Mouse (Mus musculus) thymus, adult 2 months (tissue): Measurements from ENCODE around the gene Enho. TPM values are rescaled to one million over a fixed set of nuclear protein-coding genes. Genes with fewer than 3 reads are reported as not detected.

Experiments used
- DNase-seq: peaks from one replicate; pipeline ENCODE4 v3.0.0; 2021
- H3K27ac ChIP-seq: fragments of 200-500 bp; 2 replicates; pipeline ENCODE4 v1.5.1; 2012; ENCODE audit warnings: low read length, control low read depth; ENCODE audit not compliant: control insufficient read depth, insufficient read depth
- H3K27me3 ChIP-seq: fragments of 200-500 bp; 2 replicates; pipeline ENCODE4 v1.6.1; 2012; ENCODE audit warnings: mild to moderate bottlenecking, low read length, moderate library complexity, mixed read lengths; ENCODE audit not compliant: control insufficient read depth, insufficient read depth
- H3K36me3 ChIP-seq: fragments of 200-500 bp; 2 replicates; pipeline ENCODE4 v1.6.1; 2012; ENCODE audit warnings: mild to moderate bottlenecking, low read length, moderate library complexity; ENCODE audit not compliant: control insufficient read depth, insufficient read depth
- H3K4me1 ChIP-seq: fragments of 200-500 bp; replicated peaks from 2 replicates; pipeline ENCODE4 v1.6.1; 2012; ENCODE audit warnings: low read length; ENCODE audit not compliant: control insufficient read depth, insufficient read depth
- H3K4me3 ChIP-seq: fragments of 200-500 bp; 2 replicates; pipeline ENCODE4 v1.5.1; 2012; ENCODE audit warnings: mild to moderate bottlenecking, low read length, control low read depth, moderate library complexity; ENCODE audit not compliant: control insufficient read depth, insufficient read depth
- CTCF ChIP-seq: fragments of 200-500 bp; IDR thresholded peaks from 2 replicates; pipeline ENCODE4 v1.5.1; 2012; ENCODE audit warnings: mild to moderate bottlenecking, control low read depth, low read length, moderate library complexity, borderline replicate concordance; ENCODE audit not compliant: control insufficient read depth, poor library complexity, insufficient read depth; ENCODE audit errors: extremely low read depth
- POLR2A ChIP-seq: fragments of 200-500 bp; IDR thresholded peaks from 2 replicates; pipeline ENCODE4 v1.6.1; 2012; ENCODE audit warnings: mild to moderate bottlenecking, low read length, control low read depth, moderate library complexity; ENCODE audit not compliant: control insufficient read depth, poor library complexity, insufficient read depth; ENCODE audit errors: extremely low read depth
- WGBS: fragments of 180-500 bp; shearing (Covaris S2); methylation state at CpG from one replicate; pipeline ENCODE4 v1.1.7; 2018; 5-methylcytosine and 5-hydroxymethylcytosine counted together
- polyA plus RNA-seq: library from polyadenylated mRNA; depleted of rRNA; stranded (reverse); fragments of >200 nt; gene quantifications from 2 replicates; pipeline ENCODE4 v1.2.3, GENCODE M21; 2012

The Enho gene
- polyA plus RNA-seq, 1 experiment: 10.3 TPM

GRCm38 (mm10) chr4:41655525-41655924 lies 15.4 kb upstream of the Enho start:
- H3K4me1 ChIP-seq: no peaks in the 10 kb centered on the region

GRCm38 (mm10) chr4:41654217-41654616 lies 14.1 kb upstream of the Enho start:
- peak; percentile 13 for DNase-seq
- H3K4me3 ChIP-seq: no peak overlapping the region
- no peaks in the 10 kb centered on the region for H3K4me1 ChIP-seq
- H3K36me3 ChIP-seq: no peaks in the 10 kb centered on the region
- WGBS: 59% methylated on average over 7 of the region's 7 CpGs
- peak; percentile 39; the same call in 1 of the 2 replicates for TF ChIP-seq CTCF
- no peak for TF ChIP-seq POLR2A
- H3K27ac ChIP-seq: no peak overlapping the region
- H3K27me3 ChIP-seq: no peaks in the 10 kb centered on the region

More at GRCm38 (mm10) chr4:41655525-41655924, 15.4 kb upstream of the Enho start:
- 89% methylated on average over 2 of the region's 2 CpGs for WGBS
- no peak for DNase-seq
- TF ChIP-seq POLR2A (no peak), CTCF (no peak)
- Histone ChIP-seq H3K27me3 (no peaks in the 10 kb centered on the region), H3K36me3 (no peaks in the 10 kb centered on the region), H3K4me3 (no peak overlapping the region), H3K27ac (no peak overlapping the region)

GRCm38 (mm10) chr4:41653730-41654129 lies 13.6 kb upstream of the Enho start:
- 88% methylated on average over 6 of the region's 6 CpGs for WGBS
- H3K27me3 ChIP-seq: no peaks in the 10 kb centered on the region

GRCm38 (mm10) chr4:41653296-41653695 lies 13.2 kb upstream of the Enho start:
- TF ChIP-seq CTCF (peak; percentile 78; the same call in 1 of the 2 replicates), POLR2A (no peak)
- Histone ChIP-seq H3K4me1 (no peaks in the 10 kb centered on the region), H3K4me3 (no peak overlapping the region), H3K36me3 (no peaks in the 10 kb centered on the region), H3K27me3 (no peaks in the 10 kb centered on the region), H3K27ac (no peak overlapping the region)
- 59% methylated on average over 6 of the region's 6 CpGs for WGBS
- DNase-seq: peak; percentile 67

More at GRCm38 (mm10) chr4:41653730-41654129, 13.6 kb upstream of the Enho start:
- DNase-seq: no peak
- no peak overlapping the region for H3K27ac ChIP-seq
- TF ChIP-seq CTCF (no peak), POLR2A (no peak)
- H3K4me1 ChIP-seq: no peaks in the 10 kb centered on the region
- no peak overlapping the region for H3K4me3 ChIP-seq
- H3K36me3 ChIP-seq: no peaks in the 10 kb centered on the region

GRCm38 (mm10) chr4:41648627-41649026 lies 8.5 kb upstream of the Enho start:
- no peak for TF ChIP-seq CTCF
- TF ChIP-seq POLR2A: no peak

GRCm38 (mm10) chr4:41648157-41648556 lies 8.0 kb upstream of the Enho start:
- TF ChIP-seq CTCF: no peak
- WGBS: 85% methylated on average over 4 of the region's 4 CpGs
- H3K36me3 ChIP-seq: no peaks in the 10 kb centered on the region
- no peaks in the 10 kb centered on the region for H3K4me1 ChIP-seq
- H3K27me3 ChIP-seq: no peaks in the 10 kb centered on the region
- H3K27ac ChIP-seq: no peak overlapping the region
- DNase-seq: no peak
- no peak overlapping the region for H3K4me3 ChIP-seq

More at GRCm38 (mm10) chr4:41648627-41649026, 8.5 kb upstream of the Enho start:
- no peak for DNase-seq
- H3K27me3 ChIP-seq: no peaks in the 10 kb centered on the region
- H3K36me3 ChIP-seq: no peaks in the 10 kb centered on the region
- no peak overlapping the region for H3K27ac ChIP-seq
- 87% methylated on average over 7 of the region's 7 CpGs for WGBS
- H3K4me1 ChIP-seq: no peaks in the 10 kb centered on the region
- no peak overlapping the region for H3K4me3 ChIP-seq

GRCm38 (mm10) chr4:41645488-41645887 lies 5.4 kb upstream of the Enho start:
- no peak for DNase-seq
- H3K4me1 ChIP-seq: no peaks in the 10 kb centered on the region

More at GRCm38 (mm10) chr4:41645488-41645887, 5.4 kb upstream of the Enho start:
- H3K27ac ChIP-seq: no peak overlapping the region
- no peaks in the 10 kb centered on the region for H3K27me3 ChIP-seq
- no peaks in the 10 kb centered on the region for H3K36me3 ChIP-seq
- WGBS: 10% methylated on average over 5 of the region's 5 CpGs
- no peak overlapping the region for H3K4me3 ChIP-seq
- TF ChIP-seq CTCF (no peak), POLR2A (no peak)
